Mouse (Mus musculus): ENCODE measurements around the gene Nploc4. TPM values are rescaled to one million over a fixed set of nuclear protein-coding genes. Genes with fewer than 3 reads are reported as not detected.
"Not testable (repeated sequence)": the region's sequence is repeated elsewhere in the genome, so short reads cannot be mapped to it uniquely, and the experiment has no call there.

Nploc4 gene
- polyA plus RNA-seq, 1 experiment from 2014 or later: 49.6 TPM

GRCm38 (mm10) chr11:120346383-120347034 is 91.0 kb downstream of the Nploc4 start:
- WGBS: 60% methylated on average over 11 of the region's 13 CpGs
- peak overlapping the region; percentile 57 for H3K4me3 ChIP-seq
- peaks cover 22% of the 10 kb centered on the region for H3K4me1 ChIP-seq
- H3K27ac ChIP-seq: peak overlapping the region; percentile 77
- H3K9me3 ChIP-seq; H3K27me3 ChIP-seq (ENCODE audit: insufficient read depth, poor library complexity, severe bottlenecking): not testable (repeated sequence)
- peaks cover 16% of the 10 kb centered on the region for H3K36me3 ChIP-seq
- DNase-seq (ENCODE audit: low spot score): peak; percentile 69

- H3K27ac ChIP-seq: peak overlapping the region; percentile 56
- H3K4me3 ChIP-seq: peak overlapping the region; percentile 42
- peaks cover 16% of the 10 kb centered on the region for H3K36me3 ChIP-seq
- H3K9me3 ChIP-seq: no peaks in the 10 kb centered on the region
- 19% methylated on average over 1 of the region's 1 CpGs for WGBS
- H3K4me1 ChIP-seq: peaks cover 9% of the 10 kb centered on the region
- no peaks in the 10 kb centered on the region for H3K27me3 ChIP-seq (ENCODE audit: insufficient read depth, poor library complexity, severe bottlenecking)
- DNase-seq (ENCODE audit: low spot score): peak; percentile 76
Observed at GRCm38 (mm10) chr11:120345067-120345681, 92.3 kb downstream of the Nploc4 start.

- H3K4me3 ChIP-seq: no peak overlapping the region
- H3K36me3 ChIP-seq: peaks cover 16% of the 10 kb centered on the region
- H3K9me3 ChIP-seq: no peaks in the 10 kb centered on the region
- WGBS: 58% methylated on average over 5 of the region's 5 CpGs
- DNase-seq (ENCODE audit: low spot score): peak; percentile 72
- no peaks in the 10 kb centered on the region for H3K27me3 ChIP-seq (ENCODE audit: insufficient read depth, poor library complexity, severe bottlenecking)
- H3K4me1 ChIP-seq: peaks cover 2% of the 10 kb centered on the region
- H3K27ac ChIP-seq: peak overlapping the region; percentile 2; the same call in 1 of the 2 replicates
Observed at GRCm38 (mm10) chr11:120344310-120344920, 93.1 kb downstream of the Nploc4 start.

- Histone ChIP-seq H3K4me1 (no peaks in the 10 kb centered on the region), H3K27ac (peak overlapping the region; percentile 2; the same call in 1 of the 2 replicates), H3K27me3 (ENCODE audit: insufficient read depth, poor library complexity, severe bottlenecking) (no peaks in the 10 kb centered on the region), H3K9me3 (no peaks in the 10 kb centered on the region), H3K4me3 (0 out of 2 replicates have a peak overlapping the region, but pooled peaks have one; percentile 2), H3K36me3 (peaks cover 16% of the 10 kb centered on the region)
- WGBS: 66% methylated on average over 5 of the region's 5 CpGs
- peak; percentile 80 for DNase-seq (ENCODE audit: low spot score)
Observed at GRCm38 (mm10) chr11:120343519-120344309, 93.8 kb downstream of the Nploc4 start.

GRCm38 (mm10) chr11:120342656-120343160 is 94.8 kb downstream of the Nploc4 start:
- Histone ChIP-seq H3K27me3 (ENCODE audit: insufficient read depth, poor library complexity, severe bottlenecking) (no peaks in the 10 kb centered on the region), H3K9me3 (no peaks in the 10 kb centered on the region), H3K36me3 (peaks cover 16% of the 10 kb centered on the region), H3K27ac (no peak overlapping the region), H3K4me1 (no peaks in the 10 kb centered on the region), H3K4me3 (no peak overlapping the region)
- peak; percentile 70 for DNase-seq (ENCODE audit: low spot score)
- WGBS: 90% methylated on average over 5 of the region's 5 CpGs

- H3K4me1 ChIP-seq: no peaks in the 10 kb centered on the region
- no peaks in the 10 kb centered on the region for H3K9me3 ChIP-seq
- 89% methylated on average over 4 of the region's 4 CpGs for WGBS
- H3K27me3 ChIP-seq (ENCODE audit: insufficient read depth, poor library complexity, severe bottlenecking): no peaks in the 10 kb centered on the region
- peaks cover 11% of the 10 kb centered on the region for H3K36me3 ChIP-seq
- no peak overlapping the region for H3K4me3 ChIP-seq
- DNase-seq (ENCODE audit: low spot score): peak; percentile 73
- H3K27ac ChIP-seq: no peak overlapping the region
Observed at GRCm38 (mm10) chr11:120341661-120342060, 95.8 kb downstream of the Nploc4 start.

GRCm38 (mm10) chr11:120339978-120340513 is 97.5 kb downstream of the Nploc4 start:
- H3K4me1 ChIP-seq: no peaks in the 10 kb centered on the region
- peak; percentile 71 for DNase-seq (ENCODE audit: low spot score)
- no peak overlapping the region for H3K4me3 ChIP-seq
- 87% methylated on average over 10 of the region's 10 CpGs for WGBS
- no peaks in the 10 kb centered on the region for H3K9me3 ChIP-seq
- peaks cover 2% of the 10 kb centered on the region for H3K36me3 ChIP-seq
- H3K27ac ChIP-seq: no peak overlapping the region
- no peaks in the 10 kb centered on the region for H3K27me3 ChIP-seq (ENCODE audit: insufficient read depth, poor library complexity, severe bottlenecking)

- peak; percentile 55 for DNase-seq (ENCODE audit: low spot score)
- H3K4me3 ChIP-seq: no peak overlapping the region
Observed at GRCm38 (mm10) chr11:120338786-120339185, 98.7 kb downstream of the Nploc4 start.

GRCm38 (mm10) chr11:120337447-120337846 is 100.1 kb downstream of the Nploc4 start:
- Histone ChIP-seq H3K4me3 (no peak overlapping the region), H3K9me3 (no peaks in the 10 kb centered on the region), H3K27ac (no peak overlapping the region), H3K36me3 (no peaks in the 10 kb centered on the region), H3K27me3 (ENCODE audit: insufficient read depth, poor library complexity, severe bottlenecking) (no peaks in the 10 kb centered on the region), H3K4me1 (no peaks in the 10 kb centered on the region)
- WGBS: 44% methylated on average over 2 of the region's 2 CpGs
- peak; percentile 46 for DNase-seq (ENCODE audit: low spot score)

More at GRCm38 (mm10) chr11:120338786-120339185, 98.7 kb downstream of the Nploc4 start:
- Histone ChIP-seq H3K9me3 (no peaks in the 10 kb centered on the region), H3K36me3 (no peaks in the 10 kb centered on the region), H3K27ac (no peak overlapping the region), H3K27me3 (ENCODE audit: insufficient read depth, poor library complexity, severe bottlenecking) (no peaks in the 10 kb centered on the region), H3K4me1 (no peaks in the 10 kb centered on the region)
- WGBS: 71% methylated on average over 3 of the region's 3 CpGs

- peak; percentile 56 for DNase-seq (ENCODE audit: low spot score)
- Histone ChIP-seq H3K4me1 (no peaks in the 10 kb centered on the region), H3K27ac (no peak overlapping the region), H3K27me3 (ENCODE audit: insufficient read depth, poor library complexity, severe bottlenecking) (no peaks in the 10 kb centered on the region), H3K9me3 (no peaks in the 10 kb centered on the region), H3K4me3 (no peak overlapping the region), H3K36me3 (no peaks in the 10 kb centered on the region)
- WGBS: 80% methylated on average over 6 of the region's 6 CpGs
Observed at GRCm38 (mm10) chr11:120335431-120336021, 102.0 kb downstream of the Nploc4 start.

All from heart, embryonic 10.5 days (tissue).